Comparison of ENCODE assay signal across 8 mouse cellular contexts in the genomic region with DNA sequence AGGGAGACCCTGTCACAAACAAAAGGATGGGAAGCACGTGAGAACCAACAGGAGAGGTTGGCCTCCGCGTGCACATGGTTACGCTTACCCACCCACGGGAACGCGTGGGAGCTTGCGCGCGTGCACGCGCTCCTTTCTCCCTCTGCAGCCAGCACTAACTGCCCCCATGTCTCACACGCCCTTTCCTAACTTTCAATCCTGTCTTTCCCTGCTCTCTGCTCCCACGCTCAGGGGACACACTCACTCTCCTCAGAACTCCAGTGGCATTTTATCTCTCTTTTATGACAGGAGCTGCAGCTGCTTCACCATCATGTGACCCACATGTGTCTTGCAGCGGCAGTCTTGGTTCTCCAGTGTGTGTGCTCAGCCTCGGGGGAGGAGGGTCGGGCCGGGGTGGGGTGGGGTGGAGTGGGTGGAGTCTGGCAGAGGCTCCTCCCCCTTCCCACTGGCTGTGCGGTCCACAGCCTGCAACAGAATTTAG. TPM values are rescaled to one million over a fixed set of nuclear protein-coding genes. Genes with fewer than 3 reads are reported as not detected.
DNase-seq lines count a peak whose midpoint lies in the region; ATAC-seq and TF ChIP-seq lines count a peak whose summit lies in the region.

No protein-coding gene starts in this region.

- no peak for TF ChIP-seq POLR2A in myocyte (IDR thresholded peaks at IDR 0.05; ENCODE audit: insufficient read length, low read depth)

- no peaks in the 10 kb centered on the region for H3K9me3 ChIP-seq in forebrain, embryonic 10.5 days
- no peaks in the 10 kb centered on the region for H3K9me3 ChIP-seq in heart, embryonic 16.5 days (replicated peaks; ENCODE audit: control insufficient read depth, low read length)
- no peaks in the 10 kb centered on the region for H3K9me3 ChIP-seq in liver, embryonic 13.5 days (replicated peaks)

- peak overlapping the region; percentile 49 for H3K4me3 ChIP-seq in forebrain, embryonic 10.5 days
- H3K4me3 ChIP-seq in heart, embryonic 16.5 days (ENCODE audit: low read length), result peak overlapping the region; percentile 46
- peak overlapping the region; percentile 53 for H3K4me3 ChIP-seq in liver, embryonic 13.5 days (replicated peaks)
- no peak overlapping the region for H3K4me3 ChIP-seq in myocyte

- peak; percentile 74 for DNase-seq in layer of hippocampus, adult 11-12 months (ENCODE audit: low spot score)
- no peak for DNase-seq in layer of hippocampus, adult 9-10 months (ENCODE audit: low spot score)
- peak; percentile 52 for DNase-seq in forebrain, embryonic 10.5 days (ENCODE audit: extremely low spot score, low spot score)
- DNase-seq in kidney, postnatal 36 days, result peak; percentile 46 to 80
- DNase-seq in liver, embryonic 13.5 days, result no peak
- DNase-seq in testis, postnatal 14 days (ENCODE audit: low spot score), result peak; percentile 67

- H3K4me1 ChIP-seq in forebrain, embryonic 10.5 days, result peaks cover 50% of the 10 kb centered on the region
- H3K4me1 ChIP-seq in heart, embryonic 16.5 days (ENCODE audit: control insufficient read depth, insufficient read depth, low read length), result peaks cover 40% of the 10 kb centered on the region
- peaks cover 53% of the 10 kb centered on the region for H3K4me1 ChIP-seq in liver, embryonic 13.5 days (replicated peaks)

- peak overlapping the region; percentile 62 for H3K9ac ChIP-seq in heart, embryonic 16.5 days (ENCODE audit: low read length)
- H3K9ac ChIP-seq in liver, embryonic 13.5 days, result peak overlapping the region; percentile 64

- peaks cover 8% of the 10 kb centered on the region; the same call in 1 of the 2 replicates for H3K27me3 ChIP-seq in forebrain, embryonic 10.5 days (ENCODE audit: poor library complexity, severe bottlenecking)
- H3K27me3 ChIP-seq in heart, embryonic 16.5 days (ENCODE audit: control insufficient read depth, insufficient read depth, low read length), result no peaks in the 10 kb centered on the region
- H3K27me3 ChIP-seq in liver, embryonic 13.5 days, result peaks cover 17% of the 10 kb centered on the region; the same call in 1 of the 2 replicates
- H3K27me3 ChIP-seq in myocyte (ENCODE audit: control insufficient read depth, insufficient read depth, insufficient read length), result no peaks in the 10 kb centered on the region

- no peaks in the 10 kb centered on the region for H3K79me2 ChIP-seq in myocyte (ENCODE audit: control insufficient read depth, insufficient read depth)

- H3K36me3 ChIP-seq in forebrain, embryonic 10.5 days (replicated peaks), result no peaks in the 10 kb centered on the region
- H3K36me3 ChIP-seq in heart, embryonic 16.5 days (ENCODE audit: control insufficient read depth, insufficient read depth), result no peaks in the 10 kb centered on the region
- H3K36me3 ChIP-seq in liver, embryonic 13.5 days, result no peaks in the 10 kb centered on the region
- no peaks in the 10 kb centered on the region for H3K36me3 ChIP-seq in myocyte (ENCODE audit: control insufficient read depth, insufficient read depth)

- no peak overlapping the region for H3ac ChIP-seq in myocyte (ENCODE audit: control insufficient read depth, insufficient read length)

- WGBS in forebrain, embryonic 10.5 days, result 17% methylated on average over 19 of the region's 19 CpGs
- WGBS in heart, embryonic 16.5 days, result 5% methylated on average over 19 of the region's 19 CpGs
- WGBS in liver, embryonic 13.5 days (ENCODE audit: insufficient replicate concordance), result 6% methylated on average over 19 of the region's 19 CpGs

- peak overlapping the region; percentile 78 for H3K4me2 ChIP-seq in heart, embryonic 16.5 days (ENCODE audit: low read depth, low read length)
- peak overlapping the region; percentile 83 for H3K4me2 ChIP-seq in liver, embryonic 13.5 days
- peak overlapping the region; percentile 77 for H3K4me2 ChIP-seq in myocyte (ENCODE audit: low read depth)

- peak overlapping the region; percentile 72 for H3K27ac ChIP-seq in forebrain, embryonic 10.5 days
- peak overlapping the region; percentile 14; the same call in 1 of the 2 replicates for H3K27ac ChIP-seq in heart, embryonic 16.5 days (ENCODE audit: low read length)
- H3K27ac ChIP-seq in liver, embryonic 13.5 days, result peak overlapping the region; percentile 67

- ATAC-seq in heart, embryonic 16.5 days (replicated peaks; ENCODE audit: extremely low read depth, insufficient read depth, low FRiP score), result peak; percentile 53
- ATAC-seq in liver, embryonic 13.5 days (ENCODE audit: low read depth), result peak; percentile 77

TF ChIP-seq in myocyte, 11 proteins besides CTCF, POLR2A, EP300 and RAD21:
- TF ChIP-seq MYOD1 (IDR thresholded peaks at IDR 0.05; ENCODE audit: control insufficient read depth in 1 of 3, insufficient read length in 2 of 3, low read depth in 2 of 3) (peak in 2 of 3 experiments; percentile 51 to 68), MYOG (IDR thresholded peaks at IDR 0.05; ENCODE audit: control insufficient read depth in 1 of 3, insufficient read depth in 1 of 3, insufficient read length in 2 of 3, low read depth in 2 of 3) (peak in 1 of 3 experiments; percentile 50), REST (IDR thresholded peaks at IDR 0.05; ENCODE audit: insufficient read depth, insufficient read length) (no peak), MAX (IDR thresholded peaks at IDR 0.05; ENCODE audit: low read depth) (no peak), USF1 (IDR thresholded peaks at IDR 0.05; ENCODE audit: low read depth) (peak; percentile 58)

RNA-seq across cellular contexts. Expression of a gene that starts 5.1 kb away (rescaled TPM):
- polyA plus RNA-seq in forebrain, embryonic 10.5 days (2016; fragmentation: Nextera tagmentation; extraction: Ambion mirVana), result 6.3 and 6.4 TPM in 2 replicates
- 9.6 and 10.5 TPM in 2 replicates for polyA plus RNA-seq in heart, embryonic 16.5 days (2015; fragmentation: Nextera tagmentation; extraction: Ambion mirVana)
- polyA plus RNA-seq in liver, embryonic 13.5 days (2015; fragmentation: Nextera tagmentation; extraction: Ambion mirVana), result 3.7 and 5.1 TPM in 2 replicates
- 7.1 TPM for polyA plus RNA-seq in myocyte (2012; fragmentation: generic; extraction: Trizol)

RNA-seq across cellular contexts. Expression of a gene that starts 17.6 kb away (rescaled TPM):
- polyA plus RNA-seq in forebrain, embryonic 10.5 days (2016; fragmentation: Nextera tagmentation; extraction: Ambion mirVana), result 0.22 and 0.27 TPM in 2 replicates
- polyA plus RNA-seq in heart, embryonic 16.5 days (2015; fragmentation: Nextera tagmentation; extraction: Ambion mirVana), result 2.6 and 2.8 TPM in 2 replicates
- polyA plus RNA-seq in liver, embryonic 13.5 days (2015; fragmentation: Nextera tagmentation; extraction: Ambion mirVana), result 0.15 and 0.18 TPM in 2 replicates
- 22.4 TPM for polyA plus RNA-seq in myocyte (2012; fragmentation: generic; extraction: Trizol)

RNA-seq across cellular contexts. Expression of a gene that starts 58.2 kb away (rescaled TPM):
- not detected in 2 replicates for polyA plus RNA-seq in forebrain, embryonic 10.5 days (2016; fragmentation: Nextera tagmentation; extraction: Ambion mirVana)
- polyA plus RNA-seq in heart, embryonic 16.5 days (2015; fragmentation: Nextera tagmentation; extraction: Ambion mirVana), result 0.21 and 0.42 TPM in 2 replicates
- polyA plus RNA-seq in liver, embryonic 13.5 days (2015; fragmentation: Nextera tagmentation; extraction: Ambion mirVana), result not detected in 2 replicates
- polyA plus RNA-seq in myocyte (2012; fragmentation: generic; extraction: Trizol), result 0.35 TPM

Comparison
In these comparisons a context has a peak if more than half of its experiments do, and no peak if none do; other contexts are left out.
1. DNase-seq: peak in layer of hippocampus, adult 11-12 months (single experiment), forebrain, embryonic 10.5 days (single experiment), kidney, postnatal 36 days (2 of 2) and testis, postnatal 14 days (single experiment); none in layer of hippocampus, adult 9-10 months (single experiment) and liver, embryonic 13.5 days (single experiment).
2. H3K27ac ChIP-seq: peak in every context shown above with its lines; median percentile 72 in forebrain, embryonic 10.5 days; 67 in liver, embryonic 13.5 days; 14 in heart, embryonic 16.5 days.
3. Peak in every context shown above with its lines, with median percentiles within 50 percentile points of each other: H3K4me2 ChIP-seq.